Mouse (Mus musculus): ENCODE data around the gene Tenm2. TPM values are rescaled to one million over a fixed set of nuclear protein-coding genes. Genes with fewer than 3 reads are reported as not detected.

Gene Tenm2
- polyA plus RNA-seq, 1 experiment from 2014 or later: 30.2 TPM

GRCm38 (mm10) chr11:36395803-36396710 lies 839.7 kb downstream of the Tenm2 start:
- H3K4me3 ChIP-seq (replicated peaks; ENCODE audit: low read length): no peak overlapping the region
- no peaks in the 10 kb centered on the region for H3K9me3 ChIP-seq (ENCODE audit: control insufficient read depth, low read length)
- H3K4me2 ChIP-seq (replicated peaks): no peak overlapping the region
- no peak overlapping the region for H3K9ac ChIP-seq
- H3K27me3 ChIP-seq (ENCODE audit: control insufficient read depth, insufficient read depth, low read length): no peaks in the 10 kb centered on the region
- WGBS: 34% methylated on average over 12 of the region's 12 CpGs
- no peak for DNase-seq (ENCODE audit: low spot score)
- peaks cover 12% of the 10 kb centered on the region; the same call in 1 of the 2 replicates for H3K4me1 ChIP-seq (replicated peaks; ENCODE audit: control insufficient read depth, insufficient read depth, low read length)
- H3K36me3 ChIP-seq (replicated peaks; ENCODE audit: control insufficient read depth, insufficient read depth): no peaks in the 10 kb centered on the region
- H3K27ac ChIP-seq: peak overlapping the region; percentile 47; the same call in 1 of the 2 replicates
- ATAC-seq (ENCODE audit: low FRiP score): no peak

GRCm38 (mm10) chr11:36384696-36385095 lies 851.1 kb downstream of the Tenm2 start:
- Histone ChIP-seq H3K4me3 (replicated peaks; ENCODE audit: low read length) (no peak overlapping the region), H3K9me3 (ENCODE audit: control insufficient read depth, low read length) (no peaks in the 10 kb centered on the region), H3K4me2 (replicated peaks) (no peak overlapping the region), H3K36me3 (replicated peaks; ENCODE audit: control insufficient read depth, insufficient read depth) (no peaks in the 10 kb centered on the region), H3K4me1 (replicated peaks; ENCODE audit: control insufficient read depth, insufficient read depth, low read length) (no peaks in the 10 kb centered on the region), H3K9ac (no peak overlapping the region), H3K27me3 (ENCODE audit: control insufficient read depth, insufficient read depth, low read length) (no peaks in the 10 kb centered on the region), H3K27ac (no peak overlapping the region)
- no peak for DNase-seq (ENCODE audit: low spot score)
- WGBS: 84% methylated on average over 5 of the region's 5 CpGs
- no peak for ATAC-seq (ENCODE audit: low FRiP score)

GRCm38 (mm10) chr11:36371814-36372213 lies 864.0 kb downstream of the Tenm2 start:
- Histone ChIP-seq H3K27me3 (ENCODE audit: control insufficient read depth, insufficient read depth, low read length) (no peaks in the 10 kb centered on the region), H3K36me3 (replicated peaks; ENCODE audit: control insufficient read depth, insufficient read depth) (no peaks in the 10 kb centered on the region), H3K4me2 (replicated peaks) (no peak overlapping the region), H3K27ac (no peak overlapping the region), H3K9ac (no peak overlapping the region), H3K4me1 (replicated peaks; ENCODE audit: control insufficient read depth, insufficient read depth, low read length) (peaks cover 7% of the 10 kb centered on the region; the same call in 1 of the 2 replicates), H3K4me3 (replicated peaks; ENCODE audit: low read length) (no peak overlapping the region), H3K9me3 (ENCODE audit: control insufficient read depth, low read length) (no peaks in the 10 kb centered on the region)
- WGBS: 93% methylated on average over 7 of the region's 7 CpGs
- ATAC-seq (ENCODE audit: low FRiP score) (no peak), DNase-seq (ENCODE audit: low spot score) (no peak)

GRCm38 (mm10) chr11:36365067-36365466 lies 870.7 kb downstream of the Tenm2 start:
- DNase-seq (ENCODE audit: low spot score) (no peak), ATAC-seq (ENCODE audit: low FRiP score) (no peak)
- WGBS: 86% methylated on average over 5 of the region's 5 CpGs
- Histone ChIP-seq H3K4me3 (replicated peaks; ENCODE audit: low read length) (no peak overlapping the region), H3K9ac (no peak overlapping the region), H3K36me3 (replicated peaks; ENCODE audit: control insufficient read depth, insufficient read depth) (no peaks in the 10 kb centered on the region), H3K4me2 (replicated peaks) (no peak overlapping the region), H3K9me3 (ENCODE audit: control insufficient read depth, low read length) (no peaks in the 10 kb centered on the region), H3K4me1 (replicated peaks; ENCODE audit: control insufficient read depth, insufficient read depth, low read length) (peaks cover 6% of the 10 kb centered on the region; the same call in 1 of the 2 replicates), H3K27ac (no peak overlapping the region), H3K27me3 (ENCODE audit: control insufficient read depth, insufficient read depth, low read length) (no peaks in the 10 kb centered on the region)

GRCm38 (mm10) chr11:36364441-36364840 lies 871.3 kb downstream of the Tenm2 start:
- ATAC-seq (ENCODE audit: low FRiP score) (no peak), DNase-seq (ENCODE audit: low spot score) (no peak)
- 74% methylated on average over 9 of the region's 9 CpGs for WGBS
- Histone ChIP-seq H3K27ac (no peak overlapping the region), H3K4me3 (replicated peaks; ENCODE audit: low read length) (no peak overlapping the region), H3K4me1 (replicated peaks; ENCODE audit: control insufficient read depth, insufficient read depth, low read length) (no peaks in the 10 kb centered on the region), H3K36me3 (replicated peaks; ENCODE audit: control insufficient read depth, insufficient read depth) (no peaks in the 10 kb centered on the region), H3K9ac (no peak overlapping the region), H3K4me2 (replicated peaks) (no peak overlapping the region), H3K9me3 (ENCODE audit: control insufficient read depth, low read length) (no peaks in the 10 kb centered on the region), H3K27me3 (ENCODE audit: control insufficient read depth, insufficient read depth, low read length) (no peaks in the 10 kb centered on the region)

- no peaks in the 10 kb centered on the region for H3K36me3 ChIP-seq (replicated peaks; ENCODE audit: control insufficient read depth, insufficient read depth)
- no peak overlapping the region for H3K9ac ChIP-seq
- no peaks in the 10 kb centered on the region for H3K4me1 ChIP-seq (replicated peaks; ENCODE audit: control insufficient read depth, insufficient read depth, low read length)
- no peak overlapping the region for H3K4me2 ChIP-seq (replicated peaks)
- H3K4me3 ChIP-seq (replicated peaks; ENCODE audit: low read length): no peak overlapping the region
- no peak for ATAC-seq (ENCODE audit: low FRiP score)
- H3K27me3 ChIP-seq (ENCODE audit: control insufficient read depth, insufficient read depth, low read length): no peaks in the 10 kb centered on the region
- H3K27ac ChIP-seq: no peak overlapping the region
- no peaks in the 10 kb centered on the region for H3K9me3 ChIP-seq (ENCODE audit: control insufficient read depth, low read length)
- DNase-seq (ENCODE audit: low spot score): no peak
- WGBS: 83% methylated on average over 8 of the region's 8 CpGs
Observed at GRCm38 (mm10) chr11:36362514-36362913, 873.2 kb downstream of the Tenm2 start.

- WGBS: 81% methylated on average over 1 of the region's 1 CpGs
- H3K9me3 ChIP-seq (ENCODE audit: control insufficient read depth, low read length): no peaks in the 10 kb centered on the region
- H3K27ac ChIP-seq: no peak overlapping the region
- no peak overlapping the region for H3K4me2 ChIP-seq (replicated peaks)
- ATAC-seq (ENCODE audit: low FRiP score): no peak
- H3K4me1 ChIP-seq (replicated peaks; ENCODE audit: control insufficient read depth, insufficient read depth, low read length): peaks cover 10% of the 10 kb centered on the region; the same call in 1 of the 2 replicates
- H3K4me3 ChIP-seq (replicated peaks; ENCODE audit: low read length): no peak overlapping the region
- H3K27me3 ChIP-seq (ENCODE audit: control insufficient read depth, insufficient read depth, low read length): no peaks in the 10 kb centered on the region
- no peak for DNase-seq (ENCODE audit: low spot score)
- no peak overlapping the region for H3K9ac ChIP-seq
- H3K36me3 ChIP-seq (replicated peaks; ENCODE audit: control insufficient read depth, insufficient read depth): no peaks in the 10 kb centered on the region
Observed at GRCm38 (mm10) chr11:36353252-36353651, 882.5 kb downstream of the Tenm2 start.

- Histone ChIP-seq H3K27ac (no peak overlapping the region), H3K4me1 (replicated peaks; ENCODE audit: control insufficient read depth, insufficient read depth, low read length) (peaks cover 10% of the 10 kb centered on the region; the same call in 1 of the 2 replicates), H3K4me2 (replicated peaks) (no peak overlapping the region), H3K36me3 (replicated peaks; ENCODE audit: control insufficient read depth, insufficient read depth) (no peaks in the 10 kb centered on the region), H3K9me3 (ENCODE audit: control insufficient read depth, low read length) (no peaks in the 10 kb centered on the region), H3K4me3 (replicated peaks; ENCODE audit: low read length) (no peak overlapping the region), H3K27me3 (ENCODE audit: control insufficient read depth, insufficient read depth, low read length) (no peaks in the 10 kb centered on the region), H3K9ac (no peak overlapping the region)
- WGBS: 60% methylated on average over 6 of the region's 6 CpGs
- ATAC-seq (ENCODE audit: low FRiP score) (no peak), DNase-seq (ENCODE audit: low spot score) (no peak)
Observed at GRCm38 (mm10) chr11:36351752-36352151, 884.0 kb downstream of the Tenm2 start.

GRCm38 (mm10) chr11:36351341-36351740 lies 884.4 kb downstream of the Tenm2 start:
- H3K4me3 ChIP-seq (replicated peaks; ENCODE audit: low read length): no peak overlapping the region
- DNase-seq (ENCODE audit: low spot score) (no peak), ATAC-seq (ENCODE audit: low FRiP score) (no peak)
- H3K27ac ChIP-seq: no peak overlapping the region
- no peaks in the 10 kb centered on the region for H3K36me3 ChIP-seq (replicated peaks; ENCODE audit: control insufficient read depth, insufficient read depth)
- H3K9me3 ChIP-seq (ENCODE audit: control insufficient read depth, low read length): no peaks in the 10 kb centered on the region
- no peaks in the 10 kb centered on the region for H3K27me3 ChIP-seq (ENCODE audit: control insufficient read depth, insufficient read depth, low read length)
- H3K9ac ChIP-seq: no peak overlapping the region
- WGBS: 90% methylated on average over 6 of the region's 6 CpGs
- H3K4me2 ChIP-seq (replicated peaks): no peak overlapping the region
- H3K4me1 ChIP-seq (replicated peaks; ENCODE audit: control insufficient read depth, insufficient read depth, low read length): peaks cover 10% of the 10 kb centered on the region; the same call in 1 of the 2 replicates
